Mouse (Mus musculus) E14TG2a.4 (cell line): ENCODE measurements around the gene Ramp1.

Experiments used
- H3K27me3 ChIP-seq: 2 replicates; pipeline ENCODE4 v1.6.1; 2014; ENCODE audit warnings: low read length, control low read depth; ENCODE audit not compliant: insufficient read depth
- H3K36me3 ChIP-seq: 2 replicates; pipeline ENCODE4 v1.6.1; 2014; ENCODE audit warnings: low read length, control low read depth; ENCODE audit not compliant: insufficient read depth
- H3K4me1 ChIP-seq: replicated peaks from 2 replicates; pipeline ENCODE4 v1.6.1; 2014; ENCODE audit warnings: low read depth, low read length, control low read depth
- H3K4me3 ChIP-seq: replicated peaks from 2 replicates; pipeline ENCODE4 v1.5.1; 2014; ENCODE audit warnings: mild to moderate bottlenecking, low read length
- H3K9me3 ChIP-seq: 2 replicates; pipeline ENCODE4 v1.6.1; 2014; ENCODE audit warnings: low read length, control low read depth
- CTCF ChIP-seq: conservative IDR thresholded peaks from 2 replicates; pipeline ENCODE4 v1.5.1; 2014; ENCODE audit warnings: low read length
- NANOG ChIP-seq: IDR thresholded peaks from 2 replicates; pipeline ENCODE4 v1.6.1; 2014; ENCODE audit warnings: borderline replicate concordance, low read length, mixed read lengths
- POU5F1 ChIP-seq: IDR thresholded peaks from 2 replicates; pipeline ENCODE4 v1.6.1; 2014; ENCODE audit warnings: low read length, borderline replicate concordance

Ramp1 gene

DNA sequence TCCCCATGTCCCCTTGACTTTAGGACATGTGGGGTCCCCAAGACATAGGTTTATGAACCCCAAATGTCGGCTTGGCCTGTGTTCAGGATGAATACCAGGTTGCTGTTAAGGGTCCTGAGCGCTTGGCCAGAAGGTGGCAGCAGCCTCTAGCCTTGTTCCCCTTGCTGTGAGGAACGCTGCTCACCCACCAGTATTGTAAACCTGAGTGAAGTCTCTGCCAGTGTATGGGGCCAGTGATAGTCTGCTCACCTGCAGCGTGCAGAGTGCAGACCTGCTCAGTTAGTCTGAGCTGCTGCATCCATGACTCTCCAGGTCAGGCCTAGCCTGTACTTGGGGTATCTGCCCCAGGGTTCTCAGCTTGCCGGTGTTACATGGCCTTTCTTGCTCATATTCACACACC is 536 bp upstream of the Ramp1 start:
- Histone ChIP-seq H3K36me3 (no peaks in the 10 kb centered on the region), H3K4me1 (peaks cover 10% of the 10 kb centered on the region), H3K9me3 (no peaks in the 10 kb centered on the region), H3K27me3 (peaks cover 42% of the 10 kb centered on the region), H3K4me3 (no peak overlapping the region)
- peak; percentile 23 for TF ChIP-seq CTCF
- no peak for TF ChIP-seq POU5F1
- no peak for TF ChIP-seq NANOG

DNA sequence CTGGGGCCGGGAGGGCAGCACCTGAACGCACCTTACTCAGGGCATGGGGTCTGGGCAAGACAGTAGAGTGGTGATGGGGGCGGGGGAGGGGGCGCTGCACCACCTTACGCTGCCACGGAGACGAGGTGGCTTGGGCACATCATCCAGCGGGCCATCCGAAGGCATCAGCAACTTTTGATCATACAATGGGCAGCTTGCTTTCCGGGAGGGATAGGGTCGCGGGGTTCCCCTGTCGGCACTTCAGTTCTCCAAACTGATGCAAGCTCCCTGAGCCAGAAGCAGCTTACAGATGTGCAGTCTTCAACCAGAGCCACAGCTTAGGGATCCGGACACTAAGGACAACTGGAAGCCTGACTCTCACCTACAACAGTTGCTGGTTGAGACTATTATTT is 548 bp downstream of the Ramp1 start:
- Histone ChIP-seq H3K4me1 (peaks cover 10% of the 10 kb centered on the region), H3K27me3 (peaks cover 42% of the 10 kb centered on the region), H3K9me3 (no peaks in the 10 kb centered on the region), H3K4me3 (peak overlapping the region; percentile 74), H3K36me3 (no peaks in the 10 kb centered on the region)
- no peak for TF ChIP-seq CTCF
- TF ChIP-seq NANOG: no peak
- no peak for TF ChIP-seq POU5F1

DNA sequence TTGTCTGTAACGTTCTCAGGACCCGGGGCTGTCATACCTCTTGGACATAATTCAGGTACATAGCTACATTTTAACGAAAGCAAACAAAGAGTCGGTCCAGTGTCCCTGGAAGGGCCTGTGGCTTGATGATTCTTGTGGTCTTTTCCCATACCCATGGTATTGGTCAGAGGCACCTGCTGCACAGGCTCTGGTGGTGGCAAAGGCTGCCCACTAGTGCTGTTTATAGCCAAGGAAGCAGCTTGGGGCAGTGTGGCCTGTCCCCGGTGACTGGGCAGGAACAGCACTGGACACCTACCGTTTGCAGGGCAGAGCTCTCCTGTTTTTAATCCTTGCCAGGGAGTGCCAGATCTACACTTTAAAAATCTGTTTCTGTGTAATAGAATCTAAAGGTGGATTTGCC is 1.1 kb downstream of the Ramp1 start:
- H3K4me3 ChIP-seq: no peak overlapping the region
- no peaks in the 10 kb centered on the region for H3K9me3 ChIP-seq
- no peaks in the 10 kb centered on the region for H3K36me3 ChIP-seq
- TF ChIP-seq CTCF (no peak), POU5F1 (no peak)
- peaks cover 10% of the 10 kb centered on the region for H3K4me1 ChIP-seq
- H3K27me3 ChIP-seq: peaks cover 42% of the 10 kb centered on the region

DNA sequence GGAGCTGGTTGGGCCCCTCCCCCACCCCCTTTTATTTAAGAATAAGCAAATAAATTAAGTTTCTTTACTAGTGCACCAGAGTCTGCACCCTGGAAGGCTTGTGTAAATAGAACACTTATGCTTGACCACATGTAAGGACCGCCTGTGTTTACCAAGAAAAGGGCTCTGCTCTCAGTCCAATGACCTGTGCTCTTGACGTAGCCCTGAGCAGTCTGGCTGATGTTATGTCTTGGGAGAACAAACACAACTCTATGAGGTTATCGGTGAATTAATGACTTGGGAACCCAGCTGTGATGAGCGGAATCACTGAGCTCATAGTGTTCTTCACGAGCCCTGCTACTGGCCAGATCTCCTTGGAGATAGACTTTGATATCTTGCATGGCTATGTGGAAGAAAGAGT is 1.6 kb downstream of the Ramp1 start:
- TF ChIP-seq NANOG (no peak), CTCF (no peak), POU5F1 (no peak)
- H3K36me3 ChIP-seq: no peaks in the 10 kb centered on the region
- peaks cover 10% of the 10 kb centered on the region for H3K4me1 ChIP-seq
- peaks cover 42% of the 10 kb centered on the region for H3K27me3 ChIP-seq
- H3K9me3 ChIP-seq: peaks cover 2% of the 10 kb centered on the region
- H3K4me3 ChIP-seq: no peak overlapping the region

DNA sequence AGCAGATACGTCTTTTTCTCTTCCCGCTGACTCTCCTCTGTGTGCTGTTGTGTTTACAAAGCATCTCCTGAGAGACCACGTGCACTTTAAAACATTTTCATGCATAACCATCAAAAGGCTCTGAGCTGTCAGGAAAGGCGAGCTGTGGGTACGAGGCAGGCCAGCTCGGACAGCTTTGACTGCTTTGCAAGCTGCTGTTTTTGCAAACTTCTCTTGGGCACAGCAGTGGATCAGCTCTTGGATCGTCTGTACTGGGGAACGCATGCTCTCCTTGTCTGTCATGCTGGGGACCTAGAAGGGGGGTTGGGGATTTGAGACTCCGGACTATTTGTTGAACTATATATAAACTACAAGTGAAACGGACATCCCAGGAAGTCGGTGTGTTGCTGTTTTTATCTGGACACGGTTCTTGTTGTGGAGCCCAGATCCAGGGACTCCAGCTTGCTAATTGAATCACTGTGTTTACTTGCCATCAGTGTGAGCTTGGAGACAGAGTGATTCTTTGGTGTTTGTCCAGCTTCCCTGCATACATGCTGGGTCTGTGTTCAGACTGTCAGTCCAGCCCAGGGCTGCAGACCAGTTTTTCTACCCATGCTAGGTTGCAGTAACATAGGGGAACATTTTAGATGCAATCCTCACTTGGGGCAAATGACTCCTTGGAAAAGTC is 2.3 kb downstream of the Ramp1 start:
- no peak for TF ChIP-seq POU5F1
- TF ChIP-seq CTCF: no peak
- no peak for TF ChIP-seq NANOG

DNA sequence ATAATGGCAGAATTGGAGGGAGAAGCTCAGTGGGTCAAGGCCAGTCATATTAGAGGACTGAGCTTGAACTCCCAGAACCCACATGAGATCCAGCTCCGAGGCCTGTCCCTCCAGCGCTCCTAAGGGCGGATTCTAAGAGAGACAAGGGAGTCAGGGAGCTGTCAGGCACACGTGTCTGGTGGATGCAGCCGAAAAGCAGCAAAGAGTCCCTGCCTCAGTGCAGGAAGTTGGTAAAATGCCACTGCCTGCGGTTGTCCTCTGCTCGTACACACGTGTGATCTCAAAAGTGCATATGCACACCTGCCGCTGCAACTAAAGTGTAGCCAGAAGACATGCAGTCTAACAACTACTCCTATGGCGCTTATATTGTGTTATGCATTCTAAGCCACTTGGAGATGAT is 3.7 kb downstream of the Ramp1 start:
- Histone ChIP-seq H3K36me3 (no peaks in the 10 kb centered on the region), H3K27me3 (peaks cover 39% of the 10 kb centered on the region), H3K9me3 (peaks cover 8% of the 10 kb centered on the region), H3K4me1 (peaks cover 10% of the 10 kb centered on the region), H3K4me3 (no peak overlapping the region)
- no peak for TF ChIP-seq NANOG
- TF ChIP-seq CTCF: no peak
- no peak for TF ChIP-seq POU5F1

More for the DNA sequence above, 2.3 kb downstream of the Ramp1 start:
- peaks cover 8% of the 10 kb centered on the region for H3K9me3 ChIP-seq
- H3K36me3 ChIP-seq: no peaks in the 10 kb centered on the region
- H3K4me3 ChIP-seq: no peak overlapping the region
- H3K27me3 ChIP-seq: peaks cover 42% of the 10 kb centered on the region
- H3K4me1 ChIP-seq: peaks cover 10% of the 10 kb centered on the region

DNA sequence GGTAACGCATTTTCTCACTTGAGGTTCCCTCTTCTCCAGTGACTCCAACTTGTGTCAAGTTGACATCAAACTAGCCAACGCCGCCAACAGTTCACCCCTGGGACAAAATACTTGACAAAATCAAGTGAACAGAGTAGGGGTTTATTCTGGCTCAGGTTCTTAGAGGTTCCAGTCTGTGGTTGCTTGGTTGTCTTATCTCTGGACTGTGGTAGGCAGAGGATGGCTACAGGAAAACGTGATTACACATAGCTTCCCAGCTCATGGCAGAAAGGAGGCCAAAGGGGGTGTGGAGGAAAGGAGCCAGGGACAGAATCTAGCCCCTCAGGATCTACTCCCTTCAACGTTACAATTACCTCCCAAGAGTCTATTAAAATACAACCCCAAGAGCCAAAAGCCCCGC is 7.1 kb downstream of the Ramp1 start:
- Histone ChIP-seq H3K4me3 (no peak overlapping the region), H3K27me3 (peaks cover 8% of the 10 kb centered on the region), H3K9me3 (peaks cover 8% of the 10 kb centered on the region), H3K4me1 (no peaks in the 10 kb centered on the region), H3K36me3 (no peaks in the 10 kb centered on the region)
- no peak for TF ChIP-seq CTCF
- TF ChIP-seq NANOG: no peak
- TF ChIP-seq POU5F1: no peak

DNA sequence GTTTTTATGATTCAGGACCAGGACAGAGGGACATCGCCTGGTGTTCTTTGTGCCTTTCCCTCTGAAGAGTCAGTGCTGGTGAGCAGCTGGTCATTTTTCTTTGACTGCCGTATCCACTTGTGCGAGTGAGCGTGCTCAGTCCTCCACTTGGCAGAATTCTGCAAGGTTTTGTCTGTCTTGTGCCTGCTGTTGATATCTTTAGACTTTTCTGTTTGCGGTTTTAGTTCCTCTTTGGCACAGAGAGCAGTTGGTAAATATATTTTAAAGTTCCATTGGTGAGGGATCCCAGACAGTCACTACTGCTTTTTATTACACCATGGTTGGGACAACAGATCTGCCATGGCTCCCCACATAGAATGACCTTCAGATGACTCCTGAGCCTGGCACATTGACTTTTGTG is 7.7 kb downstream of the Ramp1 start:
- peaks cover 8% of the 10 kb centered on the region for H3K9me3 ChIP-seq
- no peak for TF ChIP-seq NANOG
- TF ChIP-seq POU5F1: no peak
- TF ChIP-seq CTCF: no peak
- no peaks in the 10 kb centered on the region for H3K4me1 ChIP-seq

More for the DNA sequence above, 7.7 kb downstream of the Ramp1 start:
- no peaks in the 10 kb centered on the region for H3K36me3 ChIP-seq
- H3K4me3 ChIP-seq: no peak overlapping the region
- H3K27me3 ChIP-seq: peaks cover 6% of the 10 kb centered on the region
